Mouse (Mus musculus) layer of hippocampus, adult 2 months (tissue): Measurements from ENCODE around the gene Panx3. TPM values are rescaled to one million over a fixed set of nuclear protein-coding genes. Genes with fewer than 3 reads are reported as not detected.

ENCODE experiments used
- DNase-seq, 2 experiments: peaks; one replicate each; pipeline ENCODE4 v3.0.0; 2022; ENCODE audit warnings: low spot score in 2 of 2
- H3K27ac ChIP-seq: fragments of 200-600 bp; 2 replicates; pipeline ENCODE4 v1.8.1; 2022
- H3K4me3 ChIP-seq: fragments of 200-600 bp; 2 replicates; pipeline ENCODE4 v1.8.1; 2022; ENCODE audit warnings: mild to moderate bottlenecking
- CTCF ChIP-seq: fragments of 200-600 bp; conservative IDR thresholded peaks from 2 replicates; pipeline ENCODE4 v1.8.1; 2022; ENCODE audit warnings: antibody characterized with exemption, mild to moderate bottlenecking, moderate library complexity
- long read RNA-seq, 2 experiments: library from polyadenylated mRNA; stranded (forward); transcript quantifications; one replicate each; pipeline ENCODE4 v2.0.0; 2021; ENCODE audit warnings: borderline mapping rate in 2 of 2
- total RNA-seq, 2 experiments: library from RNA; stranded (reverse); gene quantifications; 2 replicates each; pipeline ENCODE4 v1.2.3; 2021

Gene Panx3
- total RNA-seq, result not detected
- long read RNA-seq, experiment 1, result 0 reads
- long read RNA-seq, experiment 2, result 0 reads

- H3K4me3 ChIP-seq, result no peak within 1 kb of the TSS
- no peak for TF ChIP-seq CTCF
Observed at GRCm38 (mm10) chr9:37669115-37669514, at the start of gene Panx3. Gene Panx3 (minus strand): TSS chr9:37669235.

DNA sequence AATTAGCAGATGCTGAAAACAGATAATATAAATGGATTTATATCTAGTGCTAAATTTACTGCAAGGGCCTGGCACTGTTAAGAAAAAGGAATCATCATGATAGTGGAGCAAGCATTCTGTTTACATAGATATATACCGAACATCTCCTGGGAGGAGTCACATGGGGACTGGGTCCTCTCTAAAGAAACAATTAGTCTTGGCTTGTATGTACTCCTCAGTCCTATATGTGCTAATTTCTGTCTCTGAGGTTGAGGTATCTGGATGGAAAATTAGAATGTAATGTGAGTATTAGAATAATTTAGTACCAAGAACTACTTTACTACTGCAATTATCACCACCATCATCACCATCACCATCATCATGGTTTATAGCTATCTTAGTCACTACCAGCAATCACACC is 47.1 kb upstream of the Panx3 start, which contains the start of gene Olfr160:
TSS of gene Olfr160 (minus strand) at position 101 of the 400 bp plus-strand sequence.
- no peak within 1 kb of the TSS for H3K4me3 ChIP-seq

More at GRCm38 (mm10) chr9:37669115-37669514, at the start of gene Panx3:
- no peak for DNase-seq
- no peak within 1 kb of the TSS for H3K27ac ChIP-seq

GRCm38 (mm10) chr9:37689970-37690686 is 21.1 kb upstream of the Panx3 start:
- peak in 1 of 2 experiments; percentile 24 for DNase-seq
- H3K27ac ChIP-seq, result no peak overlapping the region
- peak; percentile 83 for TF ChIP-seq CTCF
- H3K4me3 ChIP-seq, result no peak overlapping the region

More for the DNA sequence above, 47.1 kb upstream of the Panx3 start, which contains the start of gene Olfr160:
- TF ChIP-seq CTCF, result no peak
- DNase-seq, result no peak
- no peak within 1 kb of the TSS for H3K27ac ChIP-seq

- peak; percentile 32; the same call in 1 of the 2 replicates for TF ChIP-seq CTCF
- Histone ChIP-seq H3K4me3 (no peak overlapping the region), H3K27ac (peak overlapping the region; percentile 87)
- peak in 1 of 2 experiments; percentile 22 for DNase-seq
Observed at GRCm38 (mm10) chr9:37687941-37688303, 18.9 kb upstream of the Panx3 start.

GRCm38 (mm10) chr9:37687288-37687940 is 18.4 kb upstream of the Panx3 start:
- Histone ChIP-seq H3K4me3 (no peak overlapping the region), H3K27ac (peak overlapping the region; percentile 87)
- TF ChIP-seq CTCF, result no peak
- peak; percentile 49 to 65 for DNase-seq

DNA sequence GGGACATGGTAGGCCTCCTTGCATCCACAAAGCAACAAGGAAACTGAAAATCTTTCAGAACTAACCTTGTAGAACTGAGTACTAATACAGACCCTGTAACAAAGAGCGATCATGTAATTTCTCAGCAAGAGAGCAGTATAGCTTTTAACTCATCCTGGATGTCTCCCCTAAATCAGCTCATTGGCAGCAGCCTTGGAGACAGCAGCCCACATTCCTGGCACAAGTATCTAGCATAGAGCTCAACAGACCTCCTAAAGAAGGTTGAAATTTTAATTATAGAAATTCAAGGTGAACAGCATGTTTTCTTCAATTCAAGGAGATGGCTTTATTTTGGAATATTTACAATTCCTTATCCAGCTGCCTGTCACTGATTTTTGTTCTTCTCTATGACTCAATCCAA is 12.1 kb upstream of the Panx3 start:
- peak overlapping the region; percentile 55 for H3K27ac ChIP-seq
- H3K4me3 ChIP-seq, result no peak overlapping the region
- no peak for TF ChIP-seq CTCF
- peak in 1 of 2 experiments; percentile 36 for DNase-seq

DNA sequence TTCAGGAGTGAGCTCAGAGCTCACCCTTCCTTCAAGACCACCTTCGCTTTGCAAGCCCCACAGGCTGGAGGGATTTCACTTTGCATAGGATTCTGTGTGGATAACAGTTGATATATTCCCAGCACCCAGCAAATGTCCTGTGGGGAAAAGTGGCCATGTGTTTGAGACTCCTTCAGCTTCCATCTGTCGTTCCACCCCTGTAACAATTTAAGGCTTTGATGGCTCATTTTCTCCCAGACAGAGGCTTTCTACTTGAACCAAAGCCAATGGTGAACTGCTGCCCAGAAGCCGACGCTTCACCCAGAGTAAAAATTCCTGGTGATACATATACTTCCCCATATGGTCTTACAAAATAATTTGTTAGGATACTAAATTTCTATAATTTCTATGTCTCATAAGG is 6.3 kb upstream of the Panx3 start:
- Histone ChIP-seq H3K27ac (no peak overlapping the region), H3K4me3 (no peak overlapping the region)
- DNase-seq, result peak; percentile 21 to 28
- TF ChIP-seq CTCF, result no peak

DNA sequence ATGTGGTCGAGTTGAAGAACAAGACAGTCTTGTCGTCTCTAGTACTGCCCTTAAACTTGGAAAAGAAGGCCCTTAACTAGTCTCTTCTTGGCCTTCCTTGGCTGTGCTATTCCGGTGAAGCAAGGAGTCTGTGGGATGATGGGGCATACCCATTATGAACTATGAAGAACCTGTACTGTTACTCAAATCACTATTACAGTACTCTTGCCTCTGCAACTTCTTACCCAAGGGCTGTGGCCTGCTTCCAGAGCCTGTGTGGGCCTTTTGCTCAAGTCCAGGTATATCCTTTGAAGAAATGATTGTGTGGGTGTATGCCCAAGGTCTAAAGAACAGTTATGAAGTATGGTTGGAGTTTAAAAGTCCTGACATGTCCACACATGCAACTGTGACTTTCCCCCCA is 1.2 kb upstream of the Panx3 start:
- no peak overlapping the region for H3K4me3 ChIP-seq
- no peak for DNase-seq
- no peak overlapping the region for H3K27ac ChIP-seq
- no peak for TF ChIP-seq CTCF

DNA sequence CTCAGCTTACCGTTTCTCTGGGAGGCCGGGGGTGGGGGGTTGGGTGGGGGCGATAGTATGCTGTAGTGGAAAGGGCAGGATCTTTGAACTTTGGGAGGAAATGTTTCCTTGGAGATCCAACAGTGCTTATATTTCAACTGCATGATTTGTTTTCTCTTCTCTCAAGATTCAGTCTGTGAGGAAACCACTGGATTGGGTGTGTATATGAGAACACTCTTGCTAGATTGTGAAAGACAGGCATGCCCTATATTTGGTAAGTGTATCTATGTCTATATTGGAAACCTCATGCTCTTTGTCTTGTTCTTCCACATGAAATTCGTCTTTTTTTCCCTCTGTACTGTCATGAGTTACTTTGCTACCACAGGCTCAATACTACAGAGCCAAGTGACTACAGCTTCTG is 643 bp upstream of the Panx3 start:
- no peak for DNase-seq
- Histone ChIP-seq H3K4me3 (no peak overlapping the region), H3K27ac (no peak overlapping the region)
- no peak for TF ChIP-seq CTCF

GRCm38 (mm10) chr9:37666045-37666444 is 3.0 kb downstream of the Panx3 start:
- no peak overlapping the region for H3K4me3 ChIP-seq
- no peak for DNase-seq
- no peak for TF ChIP-seq CTCF

GRCm38 (mm10) chr9:37664604-37665003 is 4.4 kb downstream of the Panx3 start:
- DNase-seq, result no peak
- no peak for TF ChIP-seq CTCF
- no peak overlapping the region for H3K27ac ChIP-seq
- no peak overlapping the region for H3K4me3 ChIP-seq

More at GRCm38 (mm10) chr9:37666045-37666444, 3.0 kb downstream of the Panx3 start:
- H3K27ac ChIP-seq, result no peak overlapping the region

DNA sequence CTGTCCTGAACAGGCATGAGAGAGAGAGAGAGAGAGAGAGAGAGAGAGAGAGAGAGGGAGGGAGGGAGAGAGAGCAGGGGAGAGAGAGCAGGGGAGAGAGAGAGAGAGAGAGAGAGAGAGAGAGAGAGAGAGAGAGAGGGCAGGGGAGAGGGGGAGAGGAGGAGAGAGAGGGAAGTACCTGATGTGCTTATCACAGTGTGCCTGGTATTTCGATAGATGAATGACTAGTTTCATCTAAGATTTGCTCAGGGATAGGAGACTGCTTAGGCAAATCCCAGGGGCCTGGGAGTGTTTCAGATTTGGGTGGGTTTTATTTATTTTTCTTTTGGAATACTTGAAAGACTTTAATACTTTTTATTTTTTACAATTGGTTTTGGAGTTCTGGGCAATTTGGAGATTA is 5.8 kb downstream of the Panx3 start:
- no peak for TF ChIP-seq CTCF

DNA sequence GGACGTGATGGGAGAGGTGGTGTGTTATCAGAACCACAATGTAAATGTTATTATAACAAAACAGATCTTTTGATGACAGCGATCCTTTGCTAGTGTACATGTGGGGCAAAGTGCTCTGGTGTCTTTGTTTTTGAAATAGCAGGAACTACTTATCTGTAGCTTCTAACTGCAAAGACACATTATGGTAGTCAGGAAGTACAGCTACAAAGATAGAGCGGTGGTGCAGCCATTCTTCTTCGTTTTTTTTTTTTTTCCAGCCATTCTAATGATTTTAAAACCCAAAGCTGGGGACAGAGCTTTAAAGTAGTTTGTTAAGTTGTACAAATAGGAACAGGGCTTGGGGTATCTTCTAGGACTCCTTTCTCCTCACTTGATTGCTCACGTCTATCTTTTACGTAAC is 9.6 kb downstream of the Panx3 start:
- Histone ChIP-seq H3K4me3 (no peak overlapping the region), H3K27ac (no peak overlapping the region)
- no peak for DNase-seq
- TF ChIP-seq CTCF, result no peak

More for the DNA sequence above, 5.8 kb downstream of the Panx3 start:
- no peak overlapping the region for H3K4me3 ChIP-seq
- DNase-seq, result no peak
- H3K27ac ChIP-seq, result no peak overlapping the region
